Mouse (Mus musculus): ENCODE results near the gene Rcan3. TPM values are rescaled to one million over a fixed set of nuclear protein-coding genes. Genes with fewer than 3 reads are reported as not detected.
A peak's percentile ranks its signal among the peaks of the same experiment; 100 is the strongest.

Rcan3 gene
- polyA plus RNA-seq (2014; fragmentation: Nextera tagmentation; extraction: Ambion mirVana) = 12.7 and 14.1 TPM in 2 replicates

DNA sequence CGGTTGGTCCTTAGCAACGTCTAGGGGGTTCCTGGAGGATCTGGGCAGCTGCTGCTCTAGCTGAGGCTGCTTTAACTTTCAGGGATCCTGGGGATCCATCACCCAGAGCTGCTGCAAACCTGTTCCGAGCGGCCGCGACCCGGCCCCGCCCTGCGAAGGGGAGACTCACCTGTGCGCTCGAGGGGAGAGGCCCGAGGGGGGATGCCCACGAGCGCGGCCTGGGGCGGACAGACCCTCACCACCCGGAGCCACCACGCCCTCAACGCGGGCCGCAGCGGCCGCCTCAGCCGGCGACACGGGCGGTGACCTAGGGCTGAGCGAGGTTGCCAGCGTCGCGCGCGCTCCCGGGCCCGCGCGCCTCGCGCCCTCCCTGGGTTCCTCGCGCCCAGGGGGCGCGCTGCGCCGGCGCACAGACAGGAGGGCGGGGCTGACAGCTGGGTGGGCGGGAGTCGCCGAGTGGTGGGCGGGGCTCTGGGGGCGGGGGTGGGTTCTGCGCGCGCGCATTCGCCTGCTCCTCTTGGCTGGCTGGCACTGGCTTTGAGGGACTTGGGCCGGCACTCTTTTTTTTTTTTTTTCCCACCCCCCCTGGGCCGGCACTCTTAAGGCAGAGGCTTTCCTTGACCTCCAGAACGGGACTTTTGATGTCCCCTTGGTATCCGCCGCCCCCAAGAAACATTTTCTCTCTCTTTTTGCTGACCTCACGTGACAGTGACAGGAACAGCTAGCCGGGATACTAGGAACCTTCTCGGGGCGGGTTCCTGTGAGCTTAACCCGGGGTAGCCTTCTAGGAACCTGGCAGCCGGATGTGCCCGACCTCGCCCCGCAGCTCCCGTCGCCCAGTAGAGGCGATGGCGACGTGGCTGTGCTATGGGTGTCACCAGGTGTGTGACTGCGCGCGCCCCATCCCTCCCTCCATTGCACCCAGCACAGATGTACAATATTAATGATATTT is at the start of gene Rcan3:
TSS of gene Rcan3 (minus strand) at position 411 of the 952 bp plus-strand sequence.
- Histone ChIP-seq H3K4me1 (replicated peaks; ENCODE audit: control insufficient read depth, insufficient read depth, low read length) (no peaks in the 10 kb centered on the region; the same call in 1 of the 2 replicates), H3K4me3 (ENCODE audit: low read depth, low read length) (peak within 1 kb of the TSS; percentile 66), H3K9me3 (ENCODE audit: control insufficient read depth, low read length) (no peaks in the 10 kb centered on the region), H3K36me3 (ENCODE audit: control insufficient read depth, insufficient read depth, low read length) (no peaks in the 10 kb centered on the region), H3K27ac (ENCODE audit: low read depth, low read length) (no peak within 1 kb of the TSS), H3K27me3 (ENCODE audit: control insufficient read depth, insufficient read depth, low read length) (no peaks in the 10 kb centered on the region), H3K4me2 (ENCODE audit: low read depth, low read length, severe bottlenecking) (peak within 1 kb of the TSS; percentile 94), H3K9ac (ENCODE audit: low read length) (peak within 1 kb of the TSS; percentile 80)
- WGBS = under 1% methylated on average over 75 of the region's 79 CpGs
- DNase-seq (ENCODE audit: low spot score) = peak; percentile 96
- peak; percentile 85 for ATAC-seq (replicated peaks; ENCODE audit: low FRiP score)

- Histone ChIP-seq H3K36me3 (ENCODE audit: control insufficient read depth, insufficient read depth, low read length) (no peaks in the 10 kb centered on the region), H3K9me3 (ENCODE audit: control insufficient read depth, low read length) (no peaks in the 10 kb centered on the region), H3K4me2 (ENCODE audit: low read depth, low read length, severe bottlenecking) (no peak overlapping the region), H3K27me3 (ENCODE audit: control insufficient read depth, insufficient read depth, low read length) (no peaks in the 10 kb centered on the region), H3K4me1 (replicated peaks; ENCODE audit: control insufficient read depth, insufficient read depth, low read length) (no peaks in the 10 kb centered on the region), H3K9ac (ENCODE audit: low read length) (no peak overlapping the region), H3K4me3 (ENCODE audit: low read depth, low read length) (no peak overlapping the region), H3K27ac (ENCODE audit: low read depth, low read length) (no peak overlapping the region)
- ATAC-seq (replicated peaks; ENCODE audit: low FRiP score) (no peak), DNase-seq (ENCODE audit: low spot score) (no peak)
- 80% methylated on average over 9 of the region's 9 CpGs for WGBS
Observed at GRCm38 (mm10) chr4:135480370-135480769, 46.7 kb upstream of the Rcan3 start.

- H3K27me3 ChIP-seq (ENCODE audit: control insufficient read depth, insufficient read depth, low read length) = no peaks in the 10 kb centered on the region
- 86% methylated on average over 10 of the region's 10 CpGs for WGBS
- no peak overlapping the region for H3K27ac ChIP-seq (ENCODE audit: low read depth, low read length)
- H3K4me2 ChIP-seq (ENCODE audit: low read depth, low read length, severe bottlenecking) = no peak overlapping the region
- no peaks in the 10 kb centered on the region for H3K9me3 ChIP-seq (ENCODE audit: control insufficient read depth, low read length)
- no peaks in the 10 kb centered on the region for H3K4me1 ChIP-seq (replicated peaks; ENCODE audit: control insufficient read depth, insufficient read depth, low read length)
- DNase-seq (ENCODE audit: low spot score) = no peak
- ATAC-seq (replicated peaks; ENCODE audit: low FRiP score) = no peak
- H3K4me3 ChIP-seq (ENCODE audit: low read depth, low read length) = no peak overlapping the region
- H3K9ac ChIP-seq (ENCODE audit: low read length) = no peak overlapping the region
- no peaks in the 10 kb centered on the region for H3K36me3 ChIP-seq (ENCODE audit: control insufficient read depth, insufficient read depth, low read length)
Observed at GRCm38 (mm10) chr4:135477851-135478250, 44.2 kb upstream of the Rcan3 start.

- H3K4me2 ChIP-seq (ENCODE audit: low read depth, low read length, severe bottlenecking) = no peak overlapping the region
- ATAC-seq (replicated peaks; ENCODE audit: low FRiP score) (no peak), DNase-seq (ENCODE audit: low spot score) (no peak)
- H3K36me3 ChIP-seq (ENCODE audit: control insufficient read depth, insufficient read depth, low read length) = no peaks in the 10 kb centered on the region
- H3K4me1 ChIP-seq (replicated peaks; ENCODE audit: control insufficient read depth, insufficient read depth, low read length) = no peaks in the 10 kb centered on the region
- H3K9ac ChIP-seq (ENCODE audit: low read length) = no peak overlapping the region
- 93% methylated on average over 11 of the region's 11 CpGs for WGBS
- H3K27me3 ChIP-seq (ENCODE audit: control insufficient read depth, insufficient read depth, low read length) = no peaks in the 10 kb centered on the region
- no peaks in the 10 kb centered on the region for H3K9me3 ChIP-seq (ENCODE audit: control insufficient read depth, low read length)
- no peak overlapping the region for H3K27ac ChIP-seq (ENCODE audit: low read depth, low read length)
- H3K4me3 ChIP-seq (ENCODE audit: low read depth, low read length) = no peak overlapping the region
Observed at GRCm38 (mm10) chr4:135463406-135463805, 29.8 kb upstream of the Rcan3 start.

DNA sequence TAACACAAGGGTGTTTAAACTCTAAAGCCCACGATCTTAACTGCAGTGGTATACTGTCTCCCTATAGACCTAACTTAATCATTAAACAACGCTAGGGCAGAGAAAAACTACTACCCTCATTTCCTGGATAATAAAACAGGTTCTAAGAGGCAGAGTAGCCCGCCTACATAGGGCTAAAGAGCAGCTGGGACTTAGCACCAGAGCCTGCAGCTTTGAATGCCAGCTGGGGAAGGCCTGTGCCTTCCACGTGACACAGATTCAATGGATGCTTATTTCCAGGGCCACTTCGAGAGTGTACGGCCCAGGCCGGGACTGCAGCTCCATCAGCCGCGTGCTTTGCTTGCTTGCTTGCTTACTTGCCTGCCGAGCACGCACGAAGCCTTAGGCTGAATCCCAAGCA is 19.9 kb upstream of the Rcan3 start:
- Histone ChIP-seq H3K27me3 (ENCODE audit: control insufficient read depth, insufficient read depth, low read length) (no peaks in the 10 kb centered on the region), H3K4me3 (ENCODE audit: low read depth, low read length) (no peak overlapping the region), H3K4me2 (ENCODE audit: low read depth, low read length, severe bottlenecking) (no peak overlapping the region), H3K4me1 (replicated peaks; ENCODE audit: control insufficient read depth, insufficient read depth, low read length) (no peaks in the 10 kb centered on the region; the same call in 1 of the 2 replicates), H3K9me3 (ENCODE audit: control insufficient read depth, low read length) (no peaks in the 10 kb centered on the region), H3K9ac (ENCODE audit: low read length) (no peak overlapping the region), H3K36me3 (ENCODE audit: control insufficient read depth, insufficient read depth, low read length) (no peaks in the 10 kb centered on the region), H3K27ac (ENCODE audit: low read depth, low read length) (no peak overlapping the region)
- DNase-seq (ENCODE audit: low spot score) (no peak), ATAC-seq (replicated peaks; ENCODE audit: low FRiP score) (no peak)
- WGBS = 78% methylated on average over 12 of the region's 12 CpGs

DNA sequence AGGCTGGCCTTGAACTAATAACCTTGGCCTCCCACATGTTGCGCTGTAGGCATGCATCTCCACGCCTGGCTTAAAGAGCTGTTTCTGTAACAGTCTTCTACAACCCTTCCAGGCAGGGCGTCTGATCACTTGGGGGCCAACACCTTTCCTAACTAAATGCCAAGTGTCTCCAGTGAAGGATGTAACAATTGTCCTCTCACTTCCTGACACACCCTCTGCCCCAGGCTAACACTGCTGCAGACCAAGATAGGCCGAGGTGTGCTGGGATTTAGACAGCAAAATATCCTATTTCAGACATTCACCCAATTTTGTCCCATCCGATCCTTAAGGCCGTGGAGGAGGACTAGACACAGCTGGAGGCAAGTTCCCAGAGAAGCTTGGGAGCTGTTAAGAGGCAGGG is 19.5 kb upstream of the Rcan3 start:
- Histone ChIP-seq H3K9me3 (ENCODE audit: control insufficient read depth, low read length) (no peaks in the 10 kb centered on the region), H3K4me3 (ENCODE audit: low read depth, low read length) (no peak overlapping the region), H3K27me3 (ENCODE audit: control insufficient read depth, insufficient read depth, low read length) (no peaks in the 10 kb centered on the region), H3K4me1 (replicated peaks; ENCODE audit: control insufficient read depth, insufficient read depth, low read length) (no peaks in the 10 kb centered on the region; the same call in 1 of the 2 replicates), H3K36me3 (ENCODE audit: control insufficient read depth, insufficient read depth, low read length) (no peaks in the 10 kb centered on the region), H3K9ac (ENCODE audit: low read length) (no peak overlapping the region), H3K27ac (ENCODE audit: low read depth, low read length) (no peak overlapping the region), H3K4me2 (ENCODE audit: low read depth, low read length, severe bottlenecking) (no peak overlapping the region)
- DNase-seq (ENCODE audit: low spot score) = no peak
- 76% methylated on average over 6 of the region's 6 CpGs for WGBS
- no peak for ATAC-seq (replicated peaks; ENCODE audit: low FRiP score)

GRCm38 (mm10) chr4:135451360-135452015 is 17.8 kb upstream of the Rcan3 start:
- peak overlapping the region; percentile 2; the same call in 1 of the 2 replicates for H3K9ac ChIP-seq (ENCODE audit: low read length)
- no peaks in the 10 kb centered on the region; the same call in 1 of the 2 replicates for H3K4me1 ChIP-seq (replicated peaks; ENCODE audit: control insufficient read depth, insufficient read depth, low read length)
- no peaks in the 10 kb centered on the region for H3K27me3 ChIP-seq (ENCODE audit: control insufficient read depth, insufficient read depth, low read length)
- ATAC-seq (replicated peaks; ENCODE audit: low FRiP score) (no peak), DNase-seq (ENCODE audit: low spot score) (no peak)
- H3K27ac ChIP-seq (ENCODE audit: low read depth, low read length) = no peak overlapping the region
- no peaks in the 10 kb centered on the region for H3K36me3 ChIP-seq (ENCODE audit: control insufficient read depth, insufficient read depth, low read length)
- H3K4me3 ChIP-seq (ENCODE audit: low read depth, low read length) = no peak overlapping the region
- WGBS = 63% methylated on average over 18 of the region's 18 CpGs
- no peak overlapping the region for H3K4me2 ChIP-seq (ENCODE audit: low read depth, low read length, severe bottlenecking)
- no peaks in the 10 kb centered on the region for H3K9me3 ChIP-seq (ENCODE audit: control insufficient read depth, low read length)

- H3K9me3 ChIP-seq (ENCODE audit: control insufficient read depth, low read length) = no peaks in the 10 kb centered on the region
- H3K4me2 ChIP-seq (ENCODE audit: low read depth, low read length, severe bottlenecking) = no peak overlapping the region
- DNase-seq (ENCODE audit: low spot score) (no peak), ATAC-seq (replicated peaks; ENCODE audit: low FRiP score) (no peak)
- no peak overlapping the region for H3K27ac ChIP-seq (ENCODE audit: low read depth, low read length)
- H3K27me3 ChIP-seq (ENCODE audit: control insufficient read depth, insufficient read depth, low read length) = no peaks in the 10 kb centered on the region
- 0 out of 2 replicates have a peak, but pooled peaks cover 2% of the 10 kb centered on the region for H3K4me1 ChIP-seq (replicated peaks; ENCODE audit: control insufficient read depth, insufficient read depth, low read length)
- no peak overlapping the region for H3K4me3 ChIP-seq (ENCODE audit: low read depth, low read length)
- 69% methylated on average over 5 of the region's 5 CpGs for WGBS
- H3K9ac ChIP-seq (ENCODE audit: low read length) = no peak overlapping the region
- no peaks in the 10 kb centered on the region for H3K36me3 ChIP-seq (ENCODE audit: control insufficient read depth, insufficient read depth, low read length)
Observed at GRCm38 (mm10) chr4:135442473-135442872, 8.8 kb upstream of the Rcan3 start.

Measured in forebrain, embryonic 11.5 days (tissue).